Mouse (Mus musculus): ENCODE results near the gene Ackr3. TPM values are rescaled to one million over a fixed set of nuclear protein-coding genes. Genes with fewer than 3 reads are reported as not detected.

The Ackr3 gene
- total RNA-seq, 2 experiments from 2014 or later: 7.3 to 9.0 TPM

GRCm38 (mm10) chr1:90225603-90226254 is 21.9 kb downstream of the Ackr3 start:
- intact Hi-C loops (cut with DNase I): no loop called here
- peak; percentile 49 for DNase-seq

DNA sequence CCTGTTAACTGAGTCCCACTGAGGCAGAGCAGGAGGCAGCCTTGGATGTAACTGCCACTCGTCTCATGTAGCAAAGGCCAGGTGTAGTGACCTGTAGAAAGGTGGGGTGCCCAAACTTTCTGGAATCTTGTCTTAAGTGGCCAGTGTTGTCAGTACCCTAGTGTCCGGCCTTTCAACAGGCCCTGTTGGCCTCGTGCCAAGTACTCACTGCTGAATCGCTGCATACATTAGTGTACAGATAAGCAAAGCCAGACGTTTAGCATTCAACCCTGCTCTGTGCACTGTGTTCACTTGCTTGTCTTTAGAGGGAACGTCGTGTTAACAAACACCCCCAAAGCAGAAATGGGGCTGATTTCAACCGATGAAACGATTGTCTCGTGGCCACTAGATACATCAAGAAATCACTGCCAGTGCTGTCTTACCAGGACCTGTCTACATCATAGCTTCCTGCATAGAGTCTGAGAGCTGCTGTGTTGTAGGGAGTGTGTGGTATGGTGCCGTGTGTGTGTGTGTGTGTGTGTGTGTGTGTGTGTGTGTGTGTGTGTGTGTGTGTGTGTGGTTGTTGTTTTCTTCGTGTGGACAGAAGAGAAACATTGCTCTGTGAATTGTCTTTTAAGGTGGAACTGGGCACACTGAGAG is 24.0 kb downstream of the Ackr3 start:
- peak; percentile 68 for DNase-seq
- intact Hi-C loops (cut with DNase I): no loop called here

- intact Hi-C loops (cut with DNase I): no loop called here
- DNase-seq: peak; percentile 69
Measured at GRCm38 (mm10) chr1:90228323-90228697, 24.5 kb downstream of the Ackr3 start.

- intact Hi-C loops (cut with DNase I): no loop called here
- DNase-seq: peak; percentile 39
Measured at GRCm38 (mm10) chr1:90230611-90231010, 26.8 kb downstream of the Ackr3 start.

DNA sequence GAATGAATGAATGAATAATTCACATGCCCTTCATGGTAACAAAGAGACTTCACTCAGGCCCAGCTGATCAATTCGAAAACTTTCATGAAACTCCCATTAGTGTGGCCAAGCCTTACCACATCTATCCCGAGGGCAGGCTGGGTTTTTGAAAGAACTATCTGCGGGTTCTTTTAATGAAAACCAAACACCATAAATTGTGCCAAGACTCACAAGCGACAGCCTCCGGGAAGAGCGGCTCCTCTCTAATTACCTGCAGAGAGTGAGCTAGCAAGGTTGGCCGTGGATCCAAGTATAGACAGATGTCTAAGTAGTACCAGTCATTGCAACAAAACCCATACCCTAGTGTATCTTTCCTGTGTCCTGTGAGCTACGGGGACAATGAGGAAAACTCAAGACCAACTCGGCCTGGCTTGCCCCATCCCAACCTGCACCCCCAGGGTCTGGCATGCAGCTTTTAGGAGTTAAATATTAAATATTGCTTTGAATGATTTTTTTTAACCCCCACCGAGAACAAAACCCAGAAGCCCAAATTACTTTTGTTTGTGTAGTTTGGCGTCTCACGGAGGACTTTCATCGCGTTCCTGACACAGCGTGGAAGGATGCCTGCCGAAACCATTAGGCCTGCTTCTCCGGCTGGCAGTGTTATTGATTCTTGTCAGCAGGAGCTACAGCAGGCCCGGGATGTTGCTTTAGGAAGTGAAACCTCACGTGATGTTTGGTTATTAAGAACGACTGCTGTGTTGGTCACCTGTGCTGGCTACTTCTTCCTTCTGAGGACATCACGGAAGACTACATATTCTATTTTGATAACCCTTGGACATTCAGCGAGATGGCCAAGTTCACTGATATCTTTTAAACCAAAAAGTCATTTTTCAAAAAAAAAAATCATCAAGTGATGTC is 28.1 kb downstream of the Ackr3 start:
- no peak for DNase-seq
- intact Hi-C loops (cut with DNase I): no loop called here

DNA sequence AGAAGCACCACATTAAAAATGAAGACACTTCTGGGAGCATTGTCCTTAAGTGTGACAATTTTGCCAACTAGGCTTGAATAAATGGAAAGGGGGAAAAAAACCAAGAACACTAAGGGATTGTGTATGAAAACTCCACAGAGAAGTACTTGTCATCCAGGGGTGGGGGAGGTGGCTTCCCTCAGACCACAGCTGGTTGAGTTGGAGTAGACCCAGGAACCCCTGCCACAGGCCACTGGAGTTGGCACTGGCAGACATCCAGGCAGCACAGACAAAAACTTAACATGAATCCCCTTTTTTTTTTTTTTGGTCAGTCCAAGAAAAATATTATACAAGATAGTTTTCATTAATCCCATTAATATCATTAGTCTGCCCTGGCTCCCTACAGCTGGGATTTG is 28.7 kb downstream of the Ackr3 start:
- intact Hi-C loops (cut with DNase I): no loop called here
- DNase-seq: peak; percentile 64

GRCm38 (mm10) chr1:90234620-90235054 is 30.9 kb downstream of the Ackr3 start:
- intact Hi-C loops (cut with DNase I): no loop called here
- DNase-seq: no peak

- intact Hi-C loops (cut with DNase I): no loop called here
- no peak for DNase-seq
Measured at GRCm38 (mm10) chr1:90236640-90237039, 32.9 kb downstream of the Ackr3 start.

GRCm38 (mm10) chr1:90238095-90238888 is 34.5 kb downstream of the Ackr3 start:
- intact Hi-C loops (cut with DNase I): no loop called here
- DNase-seq: peak; percentile 64

DNA sequence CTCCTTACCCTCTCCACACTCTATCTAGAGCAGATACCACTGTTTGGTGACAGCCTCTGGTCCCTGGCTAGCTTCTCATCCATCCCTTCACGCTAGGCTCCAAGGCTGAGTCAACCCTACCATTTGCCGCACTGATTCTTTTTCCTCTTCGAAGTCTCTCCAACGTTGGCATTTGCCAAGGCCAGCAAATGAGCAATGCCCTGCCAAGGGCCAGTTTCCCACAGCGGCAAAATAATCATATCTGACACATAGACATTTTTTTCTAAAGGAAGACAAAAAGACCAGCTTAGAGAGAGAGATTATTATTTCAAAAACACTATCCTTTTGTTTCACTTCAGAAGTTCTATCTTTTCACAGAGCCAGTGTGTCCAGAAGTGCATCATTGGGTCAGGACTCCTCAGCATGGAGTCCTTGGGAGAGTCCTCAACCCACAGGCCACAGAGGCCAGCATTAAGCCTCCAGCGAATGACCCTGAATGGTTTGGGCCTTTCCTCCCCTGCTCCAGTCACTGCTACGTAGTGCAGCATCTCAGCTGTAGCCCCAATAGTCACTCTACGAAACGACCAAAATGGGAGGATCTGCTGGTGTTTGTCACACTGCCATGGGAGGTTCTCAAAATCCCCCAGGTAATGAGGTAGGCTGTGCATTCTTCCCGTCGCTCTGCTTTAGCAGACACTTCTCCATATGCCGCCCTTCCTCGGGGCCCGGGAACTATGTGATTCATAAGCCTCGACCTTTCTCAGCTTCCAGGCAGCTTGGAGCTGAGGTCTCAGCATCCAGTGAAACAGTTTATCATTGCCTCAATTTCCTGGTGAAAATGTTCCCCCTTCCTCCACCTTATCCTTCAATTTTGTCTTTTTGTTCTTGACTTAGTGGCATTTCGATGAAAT is 35.8 kb downstream of the Ackr3 start:
- intact Hi-C loops (cut with DNase I): no loop called here
- DNase-seq: no peak

GRCm38 (mm10) chr1:90240287-90240686 is 36.5 kb downstream of the Ackr3 start:
- no peak for DNase-seq
- intact Hi-C loops (cut with DNase I): no loop called here

DNA sequence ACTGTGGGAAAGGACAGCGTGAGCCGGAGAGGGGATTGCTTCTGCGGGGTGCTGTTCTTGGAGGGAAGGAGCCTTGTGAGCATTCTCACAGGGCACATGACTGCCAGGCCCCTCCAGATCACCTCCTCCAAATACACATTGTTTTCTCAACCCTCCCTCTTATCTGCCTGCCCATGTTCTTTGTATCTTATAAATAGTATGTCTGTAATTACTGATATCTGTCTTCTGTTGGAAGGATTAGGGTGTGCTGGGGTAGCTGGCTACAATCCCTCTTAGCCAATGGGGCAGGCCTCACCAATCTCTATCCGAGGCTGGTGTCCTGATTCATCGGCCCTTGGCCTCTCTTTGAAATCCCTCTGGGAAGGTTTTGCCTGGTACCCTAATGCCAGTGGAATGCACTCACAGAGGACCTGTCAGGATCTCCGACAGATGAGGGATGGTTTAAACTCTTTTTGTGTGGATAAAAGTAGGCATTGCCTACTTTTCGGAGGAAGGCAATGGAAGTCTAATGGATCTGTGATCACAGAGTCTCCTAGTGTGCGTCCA is 38.7 kb downstream of the Ackr3 start:
- no peak for DNase-seq
- intact Hi-C loops (cut with DNase I): no loop called here

DNA sequence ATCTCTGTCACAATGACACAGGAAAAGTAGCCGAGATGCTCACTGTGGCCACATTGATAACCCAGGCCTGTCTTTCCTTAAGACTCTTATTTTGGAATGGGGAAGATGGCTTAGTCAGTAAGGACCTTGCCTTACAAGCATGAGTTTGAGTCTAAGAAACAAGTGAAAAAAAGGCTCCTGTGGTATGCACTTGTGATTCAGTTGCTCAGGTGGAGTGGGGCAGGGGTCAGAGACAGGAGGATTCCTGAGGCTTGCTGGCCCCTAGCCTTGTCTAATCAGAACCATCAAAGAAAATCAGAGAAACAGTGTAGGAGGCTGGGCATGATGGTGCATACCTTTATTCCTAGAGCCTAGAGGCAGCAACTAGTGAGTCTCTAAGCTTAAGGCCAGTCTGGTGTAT is 40.8 kb downstream of the Ackr3 start:
- DNase-seq: no peak
- intact Hi-C loops (cut with DNase I): no loop called here

DNA sequence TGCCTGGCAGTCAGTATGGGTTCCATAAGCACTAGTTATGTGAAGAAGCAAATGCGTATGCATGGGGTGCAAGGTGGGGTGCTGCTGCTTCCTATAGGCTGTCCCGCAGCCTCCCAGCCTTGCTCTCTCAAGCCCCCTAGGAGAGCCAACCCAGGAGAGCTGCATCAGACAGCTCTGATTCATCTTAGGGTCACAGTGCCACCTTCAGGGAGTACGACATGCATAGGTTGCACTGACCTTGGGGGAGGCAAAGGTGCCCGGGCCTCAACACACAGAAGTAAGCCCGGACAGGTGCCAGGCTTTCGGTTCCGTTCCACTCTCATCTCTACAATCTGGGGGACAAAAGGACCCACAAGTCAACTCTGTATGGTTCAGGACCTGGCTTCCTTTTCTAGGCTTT is 41.8 kb downstream of the Ackr3 start:
- intact Hi-C loops (cut with DNase I): no loop called here
- DNase-seq: no peak

DNA sequence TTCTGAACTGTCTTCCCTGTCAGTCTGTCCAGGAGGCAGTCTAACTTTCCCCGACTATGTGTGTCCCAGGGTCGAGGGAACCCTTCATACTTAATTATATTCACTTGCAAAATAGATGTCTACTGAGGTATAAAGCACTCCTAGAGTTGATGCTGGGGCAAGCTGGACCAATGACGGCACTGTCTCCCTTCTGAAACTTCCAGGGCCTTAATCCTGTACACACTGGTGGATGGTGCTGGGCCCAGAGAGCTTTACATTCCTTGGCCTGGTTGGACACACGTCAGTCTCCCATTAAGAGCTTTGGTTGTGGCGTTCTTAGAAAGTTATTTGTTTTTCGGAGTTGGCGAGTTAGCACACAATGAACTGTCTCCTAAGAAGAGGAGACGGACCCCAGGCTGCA is 42.3 kb downstream of the Ackr3 start:
- no peak for DNase-seq
- intact Hi-C loops (cut with DNase I): no loop called here

GRCm38 (mm10) chr1:90246800-90247199 is 43.0 kb downstream of the Ackr3 start:
- intact Hi-C loops (cut with DNase I): no loop called here
- DNase-seq: no peak

DNA sequence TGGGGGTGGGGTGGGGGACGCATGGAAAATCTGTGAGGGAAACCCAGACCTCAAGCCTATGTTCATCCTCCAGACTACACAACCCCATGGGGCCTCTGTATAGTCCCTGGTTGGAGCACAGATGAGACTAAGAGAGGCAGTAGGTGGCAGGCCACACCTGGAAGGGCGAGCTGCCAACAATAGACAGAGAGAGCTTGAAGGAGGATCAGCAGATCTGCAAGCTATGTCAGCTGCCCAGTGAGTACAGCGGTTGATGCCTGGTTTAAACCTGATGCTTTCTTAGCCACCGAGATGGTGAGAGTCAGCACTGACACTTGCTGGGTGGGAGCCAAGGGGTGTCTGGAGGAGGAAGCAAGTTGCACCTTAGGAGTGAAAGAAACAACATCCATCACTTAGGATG is 43.5 kb downstream of the Ackr3 start:
- intact Hi-C loops (cut with DNase I): no loop called here

GRCm38 (mm10) chr1:90247756-90248541 is 44.2 kb downstream of the Ackr3 start:
- no peak for DNase-seq
- intact Hi-C loops (cut with DNase I): no loop called here

More for the DNA sequence above, 43.5 kb downstream of the Ackr3 start:
- DNase-seq: no peak
